Mouse (Mus musculus) 3134 (cell line): ENCODE data around the gene Ypel3.
A peak's percentile ranks its signal among the peaks of the same experiment; 100 is the strongest.
"Not testable (repeated sequence)": the region's sequence is repeated elsewhere in the genome, so short reads cannot be mapped to it uniquely, and the experiment has no call there.

Experiments used
- DNase-seq: peaks from one replicate; pipeline ENCODE4 v3.0.0-alpha.2; 2011; ENCODE audit warnings: low spot score; ENCODE audit not compliant: insufficient read length; ENCODE audit errors: extremely low read depth

Ypel3 gene

DNA sequence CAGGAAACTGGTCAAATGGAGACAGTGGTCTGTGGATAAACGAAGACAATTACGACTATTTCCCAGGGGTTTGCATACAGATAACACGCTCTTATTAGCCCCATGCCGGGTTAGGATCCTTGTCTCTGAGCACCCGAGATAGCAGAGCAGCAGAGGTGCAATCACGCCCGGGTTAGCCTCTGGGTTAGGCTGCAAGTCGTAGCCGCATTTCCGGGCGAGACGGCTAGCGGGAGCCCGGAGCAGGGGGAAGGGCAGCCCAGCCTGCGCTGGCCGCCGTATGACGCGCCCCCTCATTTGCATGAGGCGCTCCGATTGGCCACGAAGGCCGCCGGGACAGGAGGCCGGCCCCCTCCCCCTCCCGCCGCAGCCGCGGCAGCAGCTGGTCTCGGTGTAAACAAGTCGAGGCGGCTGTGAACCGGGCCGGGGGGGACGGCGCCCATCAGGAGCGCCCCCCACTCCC, at the start of gene Ypel3:
Gene Ypel3 (plus strand): TSS at position 358 of the 460 bp plus-strand sequence.
- DNase-seq: peak; percentile 95

DNA sequence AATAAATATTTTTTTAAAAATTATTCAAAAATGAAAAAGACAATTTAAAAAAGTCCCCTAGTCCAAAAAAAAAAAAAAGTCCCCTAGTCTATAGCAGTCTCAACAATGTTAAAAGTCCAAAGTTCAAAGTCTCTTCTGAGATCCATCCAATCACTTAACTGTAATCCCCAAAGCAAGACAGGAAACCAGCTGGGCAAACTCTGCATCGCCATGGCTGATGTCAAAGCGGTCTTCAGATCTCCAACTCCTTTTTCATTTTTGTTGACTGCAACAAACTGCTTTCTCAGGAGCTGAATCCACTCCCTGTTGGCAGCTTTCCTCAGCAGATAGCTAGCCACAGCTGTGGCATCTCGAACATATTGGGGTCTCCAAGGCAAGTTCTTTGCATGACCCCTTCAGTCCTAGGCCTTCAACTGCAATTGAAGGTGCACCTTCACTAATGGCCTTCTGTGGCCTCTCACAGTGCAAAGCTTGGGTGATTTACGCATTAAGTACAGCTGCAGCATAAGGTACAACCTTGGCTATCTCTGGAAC, 46.4 kb upstream of the Ypel3 start:
- not testable (repeated sequence) for DNase-seq

GRCm38 (mm10) chr7:126736122-126736521, 40.6 kb upstream of the Ypel3 start:
- DNase-seq: no peak

DNA sequence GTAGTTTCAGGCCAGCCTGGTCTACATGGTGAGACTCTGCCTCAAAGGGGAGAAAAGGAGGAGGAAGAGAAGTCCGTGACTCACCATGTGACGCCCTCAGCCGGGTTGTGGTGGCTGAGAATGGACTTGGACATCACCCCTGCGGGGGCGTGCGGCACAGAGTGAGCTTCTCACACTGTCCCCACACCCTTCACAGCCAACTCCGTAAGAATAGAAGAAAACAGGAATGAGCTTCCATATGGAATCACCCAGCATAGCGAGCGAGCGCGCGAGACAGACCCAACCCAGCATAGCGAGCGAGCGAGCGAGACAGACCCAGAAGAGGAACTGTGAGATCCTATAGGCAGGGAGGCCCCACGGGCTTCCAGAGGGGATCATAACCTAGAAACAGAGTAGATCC, 37.2 kb upstream of the Ypel3 start:
- no peak for DNase-seq

DNA sequence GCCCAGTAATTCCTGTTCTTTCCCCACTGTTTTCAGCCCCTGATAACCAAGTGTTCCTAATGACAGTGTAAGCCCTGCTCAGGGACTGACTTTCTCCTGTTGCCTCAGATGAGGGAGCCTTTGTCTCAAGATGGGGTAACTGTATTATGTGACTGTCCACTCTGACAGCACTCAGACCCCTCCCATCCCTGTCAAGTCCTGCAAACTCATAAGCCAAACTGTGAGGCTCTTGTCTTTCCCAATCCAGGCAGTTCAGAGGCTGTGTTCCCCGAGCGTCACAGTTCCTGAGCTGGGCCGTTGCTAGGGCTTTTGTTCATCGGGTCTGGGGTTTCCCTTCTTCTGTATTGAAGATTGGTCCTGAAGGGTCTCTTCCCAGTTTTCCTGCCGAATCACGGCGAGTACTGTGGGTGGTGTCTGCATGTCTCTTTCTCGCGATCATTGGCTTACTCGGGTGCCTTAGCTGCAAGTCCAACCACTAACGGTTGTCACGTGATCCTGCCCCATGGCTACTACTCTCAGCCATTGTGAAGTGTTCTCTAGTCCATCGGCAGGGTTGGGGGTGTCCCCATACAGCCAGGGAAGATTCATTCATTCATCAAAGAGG, 36.5 kb upstream of the Ypel3 start:
- DNase-seq: no peak

DNA sequence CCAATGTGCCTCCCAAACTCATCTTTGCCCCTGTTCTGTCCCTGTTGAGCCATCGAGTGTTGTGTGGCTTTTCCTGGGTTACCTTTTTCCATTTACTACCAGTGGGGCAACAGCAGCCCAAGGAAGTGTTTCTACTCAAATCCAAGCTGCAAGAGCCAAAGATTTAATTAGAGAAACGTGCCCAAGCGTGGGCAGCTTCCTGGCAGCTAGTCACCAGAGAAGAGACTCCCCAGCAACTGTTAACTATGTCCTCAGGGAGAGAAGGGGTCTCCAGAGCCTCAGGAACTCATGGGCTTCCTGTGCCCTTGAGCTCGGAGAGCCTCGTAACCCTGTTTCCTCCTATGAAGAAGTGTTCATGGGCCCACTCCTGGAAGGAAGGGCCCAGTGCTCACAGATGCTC, 35.8 kb upstream of the Ypel3 start:
- DNase-seq: no peak

- no peak for DNase-seq
Observed at GRCm38 (mm10) chr7:126741452-126741851, 35.3 kb upstream of the Ypel3 start.

DNA sequence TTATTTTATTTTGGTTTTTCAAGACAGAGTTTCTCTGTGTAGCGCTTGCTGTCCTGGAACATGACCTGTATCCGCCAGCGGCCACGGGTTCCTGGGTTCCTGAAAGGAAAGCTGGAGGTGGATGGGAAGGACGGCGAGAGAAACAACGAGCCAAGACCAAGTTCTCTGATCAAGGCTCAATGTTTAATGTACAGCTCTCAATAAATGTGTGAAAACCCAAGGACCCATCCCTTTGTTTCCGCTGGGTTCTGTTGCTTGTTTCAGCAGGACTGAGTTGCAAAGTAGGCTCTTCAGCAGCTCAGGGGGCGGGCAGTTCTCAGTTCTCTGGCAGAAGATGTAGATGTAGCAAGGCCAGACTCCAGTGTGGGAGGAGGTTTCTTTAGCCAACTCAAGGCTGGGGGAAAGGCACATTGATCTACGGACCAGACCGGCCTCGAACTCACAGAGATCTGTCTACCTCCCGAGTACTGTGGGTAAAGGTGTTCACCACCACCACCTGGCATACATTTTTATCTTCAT, 34.7 kb upstream of the Ypel3 start:
- DNase-seq: no peak

DNA sequence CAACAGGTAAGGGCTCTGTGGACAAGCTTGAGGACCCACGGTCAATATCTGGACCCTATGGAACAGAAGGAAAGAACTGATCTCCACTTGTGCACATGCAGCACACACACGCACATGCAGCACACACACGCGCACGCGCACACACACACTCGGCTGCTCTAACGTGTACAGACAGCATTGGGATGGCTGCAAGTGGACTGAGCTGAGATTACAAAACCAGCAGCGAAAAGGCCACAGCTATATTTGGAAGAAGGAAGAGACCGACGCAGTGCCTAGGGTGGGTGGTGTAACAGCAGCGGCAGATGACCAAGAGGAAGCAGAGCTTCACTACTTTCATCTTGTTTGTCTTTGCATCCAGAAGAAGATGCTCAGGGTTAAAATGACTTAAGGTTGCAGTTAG, 30.7 kb upstream of the Ypel3 start:
- DNase-seq: no peak

DNA sequence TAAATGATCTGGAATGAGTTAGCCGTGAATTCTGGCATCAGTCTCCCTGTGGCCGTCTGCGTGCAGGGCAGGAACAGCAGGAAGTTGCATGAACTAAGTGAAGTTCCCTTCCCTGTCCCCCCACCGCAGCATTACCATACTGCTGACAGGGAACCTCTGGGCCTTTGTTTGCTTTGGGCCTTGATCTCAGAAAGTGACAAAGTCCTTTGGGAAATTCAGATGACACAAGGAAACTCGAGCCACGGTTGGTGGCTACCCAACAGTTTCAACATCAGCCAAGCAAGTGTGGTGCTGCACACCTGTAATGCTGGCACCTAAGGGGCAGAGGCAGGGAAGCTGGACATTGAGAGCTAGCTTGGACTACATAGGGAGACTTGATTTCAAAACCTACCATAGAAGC, 30.0 kb upstream of the Ypel3 start:
- no peak for DNase-seq

DNA sequence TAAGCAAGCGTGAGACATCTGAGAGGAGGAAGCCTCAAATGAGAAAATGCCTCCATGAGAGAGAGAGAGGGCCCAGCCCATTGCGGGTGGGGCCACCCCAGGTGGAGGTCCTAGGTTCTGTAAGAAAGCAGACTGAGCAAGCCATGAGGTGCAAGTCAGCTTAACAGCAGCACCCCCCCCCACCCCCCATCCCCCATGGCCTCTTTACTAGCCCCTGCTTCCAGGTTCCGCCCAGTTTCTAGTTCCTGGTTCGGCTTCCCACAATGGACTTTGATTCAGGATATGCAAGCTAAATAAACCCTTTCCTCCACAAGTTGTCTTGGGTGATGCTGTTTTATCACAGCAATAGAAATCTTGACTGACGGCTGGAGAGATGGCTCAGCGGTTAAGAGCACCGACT, 27.9 kb upstream of the Ypel3 start:
- no peak for DNase-seq

- no peak for DNase-seq
Observed at GRCm38 (mm10) chr7:126749582-126750343, 27.0 kb upstream of the Ypel3 start.

DNA sequence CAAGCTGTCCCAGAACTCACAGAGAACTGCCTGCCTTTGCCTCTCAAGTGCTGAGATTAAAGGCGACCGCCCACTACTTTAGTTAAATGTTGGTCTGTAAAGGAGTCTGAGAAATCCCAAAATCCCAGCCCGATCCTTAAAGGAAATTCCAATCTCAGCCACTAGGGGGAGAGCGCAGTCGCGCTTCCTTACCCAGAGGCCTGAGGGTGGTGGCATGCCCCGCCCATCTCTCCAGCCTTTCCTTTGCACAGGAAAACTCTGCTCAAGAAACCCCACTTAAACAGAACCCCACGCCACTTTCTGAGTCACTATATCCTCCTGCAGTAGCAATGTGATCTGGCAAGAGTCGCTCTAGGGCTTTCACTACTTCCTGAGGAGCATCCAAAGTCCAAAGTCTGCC, 21.9 kb upstream of the Ypel3 start:
- DNase-seq: peak; percentile 55

- DNase-seq: no peak
Observed at GRCm38 (mm10) chr7:126758539-126758938, 18.2 kb upstream of the Ypel3 start.

DNA sequence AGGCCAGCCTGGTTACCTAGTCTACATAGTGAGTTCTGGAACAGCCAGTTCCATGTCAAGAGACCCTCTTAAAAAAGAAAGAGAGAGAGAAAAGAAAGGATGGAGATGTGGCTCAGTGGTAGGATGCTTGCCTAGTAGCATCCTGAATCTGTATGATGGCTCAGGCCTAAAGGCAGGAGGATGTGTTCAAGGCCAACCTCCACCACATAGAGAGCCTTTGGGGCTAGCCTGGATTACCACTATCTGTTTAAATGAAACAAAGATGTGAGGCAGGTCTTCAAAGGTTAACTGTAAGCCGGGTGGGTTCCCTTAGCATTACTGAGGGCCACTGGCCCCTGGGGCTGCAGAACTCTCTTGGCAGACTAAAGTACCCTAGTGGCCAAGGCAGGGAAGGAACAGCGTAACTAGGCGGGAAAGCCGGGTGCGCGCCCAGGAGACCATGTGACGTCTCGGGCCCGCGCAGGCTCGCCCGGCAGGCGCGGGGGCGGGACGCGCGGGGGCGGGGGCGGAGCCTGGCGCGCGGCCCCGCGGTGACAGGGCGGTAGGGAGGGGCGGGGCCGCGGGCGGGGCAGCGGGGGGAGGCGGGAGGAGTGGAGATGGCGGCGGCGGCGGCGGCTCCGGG, 17.6 kb upstream of the Ypel3 start, which contains the start of gene Mapk3:
Gene Mapk3 (plus strand): TSS at position 552 of the 622 bp plus-strand sequence.
- DNase-seq: peak; percentile 78

- no peak for DNase-seq
Observed at GRCm38 (mm10) chr7:126759672-126760390, 16.9 kb upstream of the Ypel3 start.

DNA sequence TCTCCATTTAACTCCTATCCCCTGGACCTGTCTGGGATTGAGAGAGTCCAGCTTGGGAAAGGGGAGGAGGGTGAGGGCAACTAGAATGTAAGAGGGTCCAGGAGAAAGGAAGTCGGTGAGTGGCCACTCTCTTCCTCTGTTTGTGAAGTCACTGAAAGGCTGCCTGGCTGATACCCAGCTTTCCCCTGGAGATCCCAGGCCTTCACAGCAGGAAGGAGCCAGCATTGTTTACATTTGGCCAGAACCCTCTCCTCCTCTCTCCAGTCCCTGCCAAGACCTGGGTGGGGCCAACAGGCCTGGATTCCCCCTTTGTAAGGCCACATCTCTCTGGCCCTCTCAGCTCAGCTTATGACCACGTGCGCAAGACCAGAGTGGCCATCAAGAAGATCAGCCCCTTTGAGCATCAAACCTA, 16.4 kb upstream of the Ypel3 start:
- DNase-seq: peak; percentile 52

DNA sequence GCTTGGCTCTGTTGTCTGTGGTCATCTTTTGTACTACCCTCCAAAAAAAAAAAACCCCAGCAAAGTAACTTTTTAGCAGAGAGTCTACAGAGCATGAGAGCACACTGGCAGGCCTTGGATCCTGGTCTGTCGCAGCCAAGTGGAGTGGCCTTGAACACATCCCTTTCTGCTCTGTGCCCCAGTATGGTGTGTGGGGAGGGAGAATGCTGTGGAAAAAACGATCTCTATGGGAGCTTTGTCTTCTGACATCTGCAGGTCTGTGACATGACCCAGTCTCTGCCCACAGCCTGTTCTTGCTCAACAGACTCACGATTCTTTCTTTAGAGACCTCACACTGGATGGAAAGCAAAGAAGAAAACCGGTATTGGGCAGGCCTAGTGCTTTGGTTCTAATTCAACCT, 15.8 kb upstream of the Ypel3 start:
- no peak for DNase-seq

GRCm38 (mm10) chr7:126761529-126762067, 15.2 kb upstream of the Ypel3 start:
- DNase-seq: no peak

GRCm38 (mm10) chr7:126762471-126763008, 14.2 kb upstream of the Ypel3 start:
- no peak for DNase-seq
